Mouse (Mus musculus) lung, embryonic 14.5 days (tissue): ENCODE results near the gene Cd3eap. TPM values are rescaled to one million over a fixed set of nuclear protein-coding genes. Genes with fewer than 3 reads are reported as not detected.

Experiments
- ATAC-seq: fragments of 200-750 bp; cut with Nextera tagmentation; 2 replicates; pipeline ENCODE4 v1.8.0; 2017; ENCODE audit warnings: mild to moderate bottlenecking, moderate TSS enrichment, moderate library complexity; ENCODE audit not compliant: insufficient read depth
- DNase-seq: peaks from one replicate; pipeline ENCODE4 v3.0.0-alpha.2; 2015
- H3K27ac ChIP-seq: fragments of 300-500 bp; sonication (generic); 2 replicates; pipeline ENCODE4 v1.5.1; 2014; ENCODE audit warnings: low read depth, mild to moderate bottlenecking, moderate library complexity
- H3K27me3 ChIP-seq: fragments of 300-500 bp; sonication (generic); 2 replicates; pipeline ENCODE4 v1.6.1; 2014; ENCODE audit warnings: low read length, control low read depth; ENCODE audit not compliant: insufficient read depth
- H3K36me3 ChIP-seq: fragments of 300-500 bp; sonication (generic); 2 replicates; pipeline ENCODE4 v1.6.1; 2014; ENCODE audit warnings: control low read depth; ENCODE audit not compliant: insufficient read depth
- H3K4me1 ChIP-seq: fragments of 300-500 bp; sonication (generic); 2 replicates; pipeline ENCODE4 v1.6.1; 2014; ENCODE audit warnings: antibody characterized with exemption, control low read depth; ENCODE audit not compliant: insufficient read depth
- H3K4me2 ChIP-seq: fragments of 300-500 bp; sonication (generic); 2 replicates; pipeline ENCODE4 v1.6.1; 2014; ENCODE audit warnings: mild to moderate bottlenecking
- H3K4me3 ChIP-seq: fragments of 300-500 bp; sonication (generic); 2 replicates; pipeline ENCODE4 v1.5.1; 2014; ENCODE audit warnings: low read depth, low read length
- H3K9ac ChIP-seq: fragments of 300-500 bp; sonication (generic); 2 replicates; pipeline ENCODE4 v1.6.1; 2014
- H3K9me3 ChIP-seq: fragments of 300-500 bp; sonication (generic); 2 replicates; pipeline ENCODE4 v1.6.1; 2016; ENCODE audit warnings: low read depth, low read length, control low read depth
- CTCF ChIP-seq: IDR thresholded peaks from 2 replicates; pipeline ENCODE4 v1.5.1; 2016; ENCODE audit warnings: antibody characterized with exemption, low read depth
- WGBS: fragments of 180-500 bp; shearing (Covaris S2); extraction: QIAGEN DNeasy Blood & Tissue Kit; methylation state at CpG from one replicate; pipeline ENCODE4 v1.1.7; 2014; 5-methylcytosine and 5-hydroxymethylcytosine counted together
- polyA plus RNA-seq: library from polyadenylated mRNA; unstranded; fragments of >200 nt; fragmentation: Nextera tagmentation; extraction: Ambion mirVana; gene quantifications from 2 replicates; pipeline ENCODE4 v1.2.1, GENCODE M21; 2014

Gene Cd3eap
- polyA plus RNA-seq, 1 experiment from 2014 or later, result 24.2 TPM

DNA sequence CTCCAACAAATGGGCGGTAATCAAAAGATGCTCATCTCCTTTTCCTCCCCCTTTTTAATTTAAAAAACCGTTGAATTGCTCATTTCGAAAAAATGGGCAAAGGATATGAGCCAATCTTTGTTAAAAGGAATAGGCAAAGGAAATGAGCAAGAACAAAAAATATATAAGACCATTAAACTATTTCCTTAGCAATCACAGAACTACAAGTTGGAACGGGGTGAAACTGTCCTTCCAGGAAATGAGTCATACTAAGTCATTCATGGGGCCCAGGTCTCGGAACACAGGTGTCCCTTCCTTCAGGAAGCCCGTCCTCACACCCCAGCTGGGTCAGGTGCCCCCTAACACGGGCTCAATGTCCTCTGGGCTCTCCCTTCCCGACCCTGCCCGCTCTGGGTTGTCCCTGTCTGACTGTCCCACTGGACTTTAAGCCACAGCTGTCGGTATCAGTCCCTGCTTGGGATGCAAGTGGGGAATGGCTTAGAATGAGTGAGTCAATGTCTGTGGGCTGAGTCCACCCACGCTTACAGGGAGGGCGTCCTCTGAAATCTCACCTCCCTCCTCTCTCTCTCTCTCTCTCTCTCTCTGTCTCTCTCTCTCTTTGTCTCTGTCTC is 14.9 kb downstream of the Cd3eap start, which contains the start of gene Ercc1:
TSS of gene Ercc1 (plus strand) at position 542 of the 611 bp plus-strand sequence.
- DNase-seq (no peak), ATAC-seq (no peak)
- Histone ChIP-seq H3K27ac (peak within 1 kb of the TSS; percentile 88; the same call in 1 of the 2 replicates), H3K9ac (peak within 1 kb of the TSS; percentile 70), H3K4me1 (no peaks in the 10 kb centered on the region; the same call in 1 of the 2 replicates), H3K4me3 (peak within 1 kb of the TSS; percentile 70), H3K36me3 (peaks cover 13% of the 10 kb centered on the region), H3K27me3 (peaks cover 12% of the 10 kb centered on the region), H3K9me3 (no peaks in the 10 kb centered on the region), H3K4me2 (peak within 1 kb of the TSS; percentile 83)
- 23% methylated on average over 12 of the region's 12 CpGs for WGBS
- no peak for TF ChIP-seq CTCF

DNA sequence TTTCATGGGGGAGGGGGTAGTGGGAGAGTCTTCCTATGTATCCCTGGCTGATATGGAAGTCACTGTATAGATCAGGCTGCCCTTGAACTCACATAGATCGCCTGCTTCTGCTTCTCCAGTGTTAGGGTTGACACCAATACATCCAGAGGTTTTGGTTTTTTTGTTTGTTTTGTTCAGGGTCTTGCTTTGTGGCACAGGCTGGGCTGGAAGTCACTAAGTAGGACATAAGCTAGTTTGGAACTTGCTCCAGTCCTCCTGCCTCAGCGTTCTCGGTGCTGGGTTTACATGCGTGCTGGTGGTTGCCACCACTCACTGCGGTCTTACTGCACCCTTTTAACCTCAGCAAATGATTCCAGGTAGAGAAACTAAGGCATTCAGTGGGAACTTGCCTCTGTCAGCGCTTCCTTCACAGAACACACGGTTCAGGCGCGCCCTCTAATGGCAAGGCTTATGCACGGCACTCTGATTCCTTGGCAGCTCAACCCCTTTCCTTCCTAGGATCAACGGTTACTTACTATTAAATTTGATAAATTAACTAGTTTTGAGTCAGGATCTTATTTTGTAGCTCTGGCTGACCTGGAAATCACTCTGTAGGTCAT is 16.0 kb downstream of the Cd3eap start:
- no peaks in the 10 kb centered on the region for H3K9me3 ChIP-seq
- 1% methylated on average over 11 of the region's 11 CpGs for WGBS
- H3K4me2 ChIP-seq, result peak overlapping the region; percentile 94
- H3K27ac ChIP-seq, result no peak overlapping the region
- no peak overlapping the region for H3K9ac ChIP-seq
- ATAC-seq, result no peak
- H3K4me1 ChIP-seq, result no peaks in the 10 kb centered on the region; the same call in 1 of the 2 replicates
- peaks cover 3% of the 10 kb centered on the region; the same call in 1 of the 2 replicates for H3K36me3 ChIP-seq
- TF ChIP-seq CTCF, result peak; percentile 90
- peaks cover 12% of the 10 kb centered on the region for H3K27me3 ChIP-seq
- no peak overlapping the region for H3K4me3 ChIP-seq
- peak; percentile 93 for DNase-seq

DNA sequence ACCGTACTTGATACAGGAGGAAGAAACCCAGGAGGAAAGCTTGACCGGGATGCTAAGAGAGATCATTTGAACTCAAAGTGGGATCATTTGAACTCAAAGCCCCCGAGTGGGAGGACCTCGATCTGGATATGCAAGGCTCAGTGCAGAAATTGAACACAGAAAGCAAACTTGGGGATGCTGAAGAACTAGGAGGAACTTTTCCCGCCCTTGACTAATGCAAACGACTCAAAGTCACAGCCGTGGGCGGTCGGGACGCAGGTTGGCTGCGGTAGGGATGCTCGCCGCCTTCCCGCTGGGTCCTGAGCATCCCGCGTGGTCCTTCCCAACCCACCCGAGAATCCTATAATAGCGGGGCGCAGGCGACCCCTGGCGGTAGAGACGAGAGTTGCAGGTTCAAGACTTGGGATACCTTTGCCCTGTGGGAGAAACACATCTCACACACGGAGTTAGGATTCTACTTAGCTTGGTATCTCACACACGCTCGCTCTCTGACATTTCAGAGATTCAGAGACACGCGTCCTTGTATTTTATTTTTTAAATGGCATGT is 16.7 kb downstream of the Cd3eap start:
- no peak for ATAC-seq
- Histone ChIP-seq H3K9me3 (no peaks in the 10 kb centered on the region), H3K36me3 (no peaks in the 10 kb centered on the region), H3K4me2 (peak overlapping the region; percentile 94), H3K27me3 (peaks cover 12% of the 10 kb centered on the region), H3K4me1 (no peaks in the 10 kb centered on the region; the same call in 1 of the 2 replicates), H3K27ac (peak overlapping the region; percentile 60; the same call in 1 of the 2 replicates), H3K9ac (peak overlapping the region; percentile 48), H3K4me3 (peak overlapping the region; percentile 47)
- peak; percentile 98 for TF ChIP-seq CTCF
- 1% methylated on average over 27 of the region's 27 CpGs for WGBS
- peak; percentile 94 for DNase-seq

DNA sequence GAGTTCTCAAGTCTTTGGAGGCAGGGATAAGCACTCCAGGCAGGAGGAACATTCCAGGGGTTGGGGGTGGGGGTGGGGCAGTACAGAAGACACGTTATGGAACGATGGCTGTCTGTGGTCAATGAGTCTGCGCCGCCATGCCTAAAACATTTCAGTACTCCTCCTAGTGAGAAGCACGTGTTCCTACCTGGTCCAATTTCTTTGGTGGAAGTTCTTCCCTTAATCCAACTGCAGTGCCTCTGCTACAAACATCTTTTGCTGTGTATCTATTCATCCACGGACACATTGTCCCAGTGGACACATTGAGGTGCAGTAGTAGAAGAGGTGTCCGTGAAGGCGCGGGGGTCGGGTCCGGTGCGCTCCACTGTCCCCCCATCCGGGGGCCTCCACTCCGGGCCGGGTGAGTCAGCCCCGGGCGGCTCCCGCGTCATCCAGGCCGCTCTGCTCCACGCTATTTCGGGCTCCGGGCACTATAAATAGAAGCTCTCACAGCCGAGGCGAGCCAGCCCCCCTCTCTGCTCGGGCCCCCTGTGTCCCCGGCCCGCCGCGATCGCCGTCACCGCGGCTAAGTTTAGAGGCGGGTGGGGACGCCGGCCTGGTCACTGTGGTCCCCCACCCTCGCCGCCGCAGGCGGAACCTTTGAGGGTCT is 17.4 kb downstream of the Cd3eap start:
- ATAC-seq (peak; percentile 40), DNase-seq (peak; percentile 57)
- no peaks in the 10 kb centered on the region for H3K9me3 ChIP-seq
- peak overlapping the region; percentile 47 for H3K4me3 ChIP-seq
- no peak for TF ChIP-seq CTCF
- no peaks in the 10 kb centered on the region for H3K36me3 ChIP-seq
- under 1% methylated on average over 41 of the region's 41 CpGs for WGBS
- peaks cover 12% of the 10 kb centered on the region for H3K27me3 ChIP-seq
- peak overlapping the region; percentile 48 for H3K9ac ChIP-seq
- peak overlapping the region; percentile 60; the same call in 1 of the 2 replicates for H3K27ac ChIP-seq
- H3K4me1 ChIP-seq, result no peaks in the 10 kb centered on the region; the same call in 1 of the 2 replicates
- H3K4me2 ChIP-seq, result peak overlapping the region; percentile 94

DNA sequence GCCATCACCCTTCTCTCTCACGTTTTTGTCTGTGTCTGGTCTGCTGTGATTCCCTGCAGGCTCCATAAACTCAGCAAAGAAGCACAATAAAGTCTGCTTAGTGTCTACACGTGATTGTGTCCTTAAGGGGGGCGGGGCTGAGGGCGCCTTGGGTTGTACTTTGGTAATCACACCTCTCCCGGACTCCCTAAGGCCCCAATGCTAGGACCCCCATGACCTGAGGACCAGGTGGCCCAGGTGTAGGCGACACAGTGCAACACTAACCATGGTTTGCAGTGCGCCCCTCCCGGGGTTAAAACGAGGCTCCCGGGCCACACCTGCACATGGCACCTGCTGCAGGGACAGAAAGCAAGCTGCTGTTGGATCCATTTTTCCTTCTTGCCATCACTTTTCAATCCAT is 18.0 kb downstream of the Cd3eap start:
- no peak for DNase-seq
- Histone ChIP-seq H3K9ac (no peak overlapping the region; the same call in 1 of the 2 replicates), H3K4me3 (peak overlapping the region; percentile 47; the same call in 1 of the 2 replicates), H3K9me3 (no peaks in the 10 kb centered on the region), H3K4me2 (peak overlapping the region; percentile 94), H3K36me3 (no peaks in the 10 kb centered on the region), H3K27me3 (peaks cover 12% of the 10 kb centered on the region), H3K4me1 (no peaks in the 10 kb centered on the region; the same call in 1 of the 2 replicates), H3K27ac (no peak overlapping the region)
- ATAC-seq, result no peak
- TF ChIP-seq CTCF, result no peak
- WGBS, result 21% methylated on average over 10 of the region's 10 CpGs

DNA sequence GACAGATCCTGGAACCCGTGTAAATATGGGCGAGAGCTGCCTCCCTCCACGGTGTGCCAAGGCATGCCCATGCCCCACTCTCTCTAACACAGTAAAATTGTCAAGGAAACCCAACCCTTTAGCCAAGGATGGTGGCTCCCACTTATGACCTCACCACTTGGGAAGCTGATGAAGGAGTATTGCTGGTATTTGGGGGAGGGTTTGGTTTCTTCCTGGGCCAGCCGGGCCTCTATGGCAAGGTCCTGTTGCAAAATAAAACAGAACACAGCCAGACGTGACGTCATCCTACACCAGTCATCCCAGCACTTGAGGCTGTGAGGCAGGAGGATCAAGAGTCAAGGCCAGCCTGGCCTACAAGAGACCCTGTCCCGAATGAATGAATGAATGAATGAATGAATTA is 20.7 kb downstream of the Cd3eap start:
- ATAC-seq (no peak), DNase-seq (peak; percentile 30)
- Histone ChIP-seq H3K4me2 (no peak overlapping the region), H3K36me3 (no peaks in the 10 kb centered on the region), H3K4me1 (no peaks in the 10 kb centered on the region; the same call in 1 of the 2 replicates), H3K27me3 (peaks cover 12% of the 10 kb centered on the region), H3K4me3 (no peak overlapping the region), H3K9me3 (no peaks in the 10 kb centered on the region), H3K27ac (no peak overlapping the region), H3K9ac (no peak overlapping the region)
- TF ChIP-seq CTCF, result no peak
- WGBS, result 51% methylated on average over 7 of the region's 7 CpGs
